Mouse (Mus musculus) induced T-regulatory cell, adult 2 months (primary cell): ENCODE results near the gene Olfr792.

Experiments
- DNase-seq: peaks from one replicate; pipeline ENCODE4 v3.0.0-alpha.2; 2012; ENCODE audit warnings: low read depth

The Olfr792 gene

GRCm38 (mm10) chr10:129538862-129539261, at the start of gene Olfr792:
Gene Olfr792, plus strand, starts transcription at chr10:129539162.
- no peak for DNase-seq

DNA sequence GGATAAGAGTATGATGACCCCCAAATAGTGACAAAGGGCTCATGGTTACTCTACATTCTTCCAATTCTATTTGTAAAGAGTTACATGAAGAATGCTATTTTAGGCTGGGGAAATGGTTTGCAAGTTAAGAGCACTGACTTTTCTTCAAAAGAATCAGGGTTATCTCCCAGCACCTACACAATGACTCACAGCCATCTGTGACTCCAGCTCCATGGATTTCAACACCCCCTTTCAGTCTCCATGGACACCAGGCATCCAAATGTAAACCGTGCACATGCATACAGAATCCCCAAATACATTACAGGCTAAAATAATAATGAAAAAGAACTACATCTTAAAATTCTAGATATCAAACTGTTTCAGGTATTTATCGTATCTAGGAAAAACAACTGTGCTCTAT, 48.9 kb upstream of the Olfr792 start:
- no peak for DNase-seq

GRCm38 (mm10) chr10:129498192-129498591, 40.8 kb upstream of the Olfr792 start, which contains the start of gene Olfr790:
Gene Olfr790, plus strand, starts transcription at chr10:129498492.
- no peak for DNase-seq

DNA sequence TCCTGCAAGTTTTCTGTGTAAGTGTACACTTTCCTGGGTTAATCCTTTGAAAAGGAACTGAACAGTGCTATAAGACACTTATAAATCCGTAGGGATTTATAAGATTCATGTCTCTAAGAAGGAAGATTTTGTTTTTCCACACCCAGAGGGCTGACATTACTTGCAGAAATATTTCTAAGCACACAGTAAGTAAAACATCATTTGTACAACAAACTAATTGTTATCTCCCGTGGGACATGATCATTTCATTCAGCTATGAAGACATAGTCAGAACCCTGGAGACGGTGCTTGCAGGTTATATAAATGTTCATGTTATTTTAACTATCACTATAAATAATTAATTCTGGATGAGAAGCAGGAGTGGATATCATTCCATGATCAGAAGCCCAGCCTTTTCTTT, 17.5 kb upstream of the Olfr792 start, which contains the start of gene Olfr791:
Gene Olfr791 (plus strand): TSS at position 301 of the 400 bp plus-strand sequence.
- no peak for DNase-seq

DNA sequence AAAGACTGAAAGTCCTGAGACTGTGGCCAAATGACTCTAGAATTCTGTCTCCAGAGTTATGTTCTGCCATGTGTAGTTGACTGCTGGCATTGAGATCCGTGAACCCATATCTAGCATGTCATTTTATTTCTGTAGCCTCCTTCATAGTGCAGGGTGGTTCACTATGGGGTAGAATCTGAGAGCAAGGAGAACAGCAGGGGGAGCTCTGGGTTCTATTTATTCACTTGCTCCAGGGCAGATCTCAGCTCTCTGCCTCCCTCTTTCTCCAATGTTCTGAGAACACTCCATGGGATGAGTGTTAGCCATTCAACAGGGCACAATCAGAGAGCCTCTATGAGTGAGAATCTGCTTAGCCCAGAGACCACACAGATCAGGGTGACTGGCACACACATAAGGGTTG, 10.4 kb downstream of the Olfr792 start:
- no peak for DNase-seq

DNA sequence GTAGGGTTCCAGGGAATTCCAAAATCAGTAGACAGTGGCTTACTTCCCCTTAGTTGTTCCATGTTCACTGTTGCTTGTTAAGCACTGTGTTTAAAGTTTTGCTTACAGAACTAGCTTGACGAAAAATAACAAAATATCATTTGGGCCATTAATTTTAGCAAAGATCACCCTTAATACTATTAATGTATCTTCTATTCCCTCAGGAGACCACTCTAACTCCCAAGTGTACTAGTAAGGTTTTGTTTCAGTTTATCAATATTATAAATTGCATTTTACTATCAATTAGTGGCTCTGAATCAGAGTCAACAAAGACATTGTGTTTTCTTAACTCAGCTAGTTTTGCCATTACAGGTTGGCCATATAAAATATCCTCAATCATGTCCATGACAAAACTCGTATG, 28.4 kb downstream of the Olfr792 start, which contains the start of gene Olfr794:
Gene Olfr794 (plus strand): TSS at position 301 of the 400 bp plus-strand sequence.
- no peak for DNase-seq

DNA sequence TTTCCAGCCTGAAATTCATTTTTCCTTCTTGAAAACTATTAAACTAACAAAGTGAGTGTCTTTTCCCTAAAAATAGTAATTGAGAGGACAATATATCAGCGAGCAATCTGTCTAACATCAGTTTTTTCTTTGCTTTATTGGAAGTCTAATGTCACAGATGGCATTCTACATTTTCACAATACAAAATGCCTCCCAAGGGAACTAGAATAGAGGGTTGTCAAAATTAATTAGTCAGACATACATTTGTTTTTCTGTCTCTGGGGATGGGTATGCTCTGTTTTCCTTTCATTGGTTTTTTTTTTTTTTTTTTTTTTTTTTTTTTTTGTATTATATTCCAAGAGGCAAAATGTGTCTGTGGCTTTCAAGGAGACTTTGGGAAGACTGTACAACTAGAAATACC, 38.1 kb downstream of the Olfr792 start:
- no peak for DNase-seq
